Mouse (Mus musculus) liver, embryonic 15.5 days (tissue): ENCODE measurements around the gene Nucks1. TPM values are rescaled to one million over a fixed set of nuclear protein-coding genes. Genes with fewer than 3 reads are reported as not detected.

ENCODE experiments used
- ATAC-seq: fragments of 200-750 bp; cut with Nextera tagmentation; 2 replicates; pipeline ENCODE4 v1.8.0; 2017; ENCODE audit warnings: moderate number of reproducible peaks, mild to moderate bottlenecking, moderate library complexity; ENCODE audit not compliant: insufficient read depth
- H3K27ac ChIP-seq: fragments of 300-500 bp; sonication (generic); replicated peaks from 2 replicates; pipeline ENCODE4 v1.5.1; 2015; ENCODE audit warnings: mild to moderate bottlenecking, inconsistent platforms
- H3K27me3 ChIP-seq: fragments of 300-500 bp; sonication (generic); 2 replicates; pipeline ENCODE4 v1.6.1; 2015; ENCODE audit warnings: mild to moderate bottlenecking, inconsistent platforms
- H3K36me3 ChIP-seq: fragments of 300-500 bp; sonication (generic); replicated peaks from 2 replicates; pipeline ENCODE4 v1.6.1; 2015; ENCODE audit warnings: moderate library complexity, mild to moderate bottlenecking, inconsistent platforms
- H3K4me1 ChIP-seq: fragments of 300-500 bp; sonication (generic); replicated peaks from 2 replicates; pipeline ENCODE4 v1.6.1; 2015; ENCODE audit warnings: inconsistent platforms
- H3K4me2 ChIP-seq: fragments of 300-500 bp; sonication (generic); 2 replicates; pipeline ENCODE4 v1.6.1; 2015; ENCODE audit warnings: moderate library complexity, mild to moderate bottlenecking, inconsistent platforms
- H3K4me3 ChIP-seq: fragments of 300-500 bp; sonication (generic); replicated peaks from 2 replicates; pipeline ENCODE4 v1.5.1; 2015; ENCODE audit warnings: mild to moderate bottlenecking, inconsistent platforms
- H3K9ac ChIP-seq: fragments of 300-500 bp; sonication (generic); 2 replicates; pipeline ENCODE4 v1.6.1; 2015; ENCODE audit warnings: moderate library complexity, mild to moderate bottlenecking, inconsistent platforms
- H3K9me3 ChIP-seq: fragments of 300-500 bp; sonication (generic); replicated peaks from 2 replicates; pipeline ENCODE4 v1.6.1; 2016; ENCODE audit warnings: inconsistent platforms
- WGBS: fragments of 180-500 bp; shearing (Covaris S2); methylation state at CpG from one replicate; pipeline ENCODE4 v1.1.7; 2015; ENCODE audit warnings: mixed read lengths; ENCODE audit not compliant: insufficient replicate concordance; 5-methylcytosine and 5-hydroxymethylcytosine counted together
- polyA plus RNA-seq: library from polyadenylated mRNA; unstranded; fragments of >200 nt; fragmentation: Nextera tagmentation; extraction: Ambion mirVana; gene quantifications from 2 replicates; pipeline ENCODE4 v1.2.1, GENCODE M21; 2015

The Nucks1 gene
- polyA plus RNA-seq, 1 experiment from 2014 or later, result 27.2 TPM

- peaks cover 5% of the 10 kb centered on the region; the same call in 1 of the 2 replicates for H3K4me1 ChIP-seq
- H3K27me3 ChIP-seq, result no peaks in the 10 kb centered on the region
- H3K36me3 ChIP-seq, result no peaks in the 10 kb centered on the region
- no peak overlapping the region for H3K4me2 ChIP-seq
- no peak overlapping the region for H3K27ac ChIP-seq
- H3K4me3 ChIP-seq, result no peak overlapping the region
- ATAC-seq, result 0 out of 2 replicates have a peak, but pooled peaks have one; percentile 16
- 38% methylated on average over 12 of the region's 12 CpGs for WGBS
- H3K9ac ChIP-seq, result no peak overlapping the region
- H3K9me3 ChIP-seq, result no peaks in the 10 kb centered on the region
Measured at GRCm38 (mm10) chr1:131954242-131954865, 44.0 kb downstream of the Nucks1 start.

- H3K27ac ChIP-seq, result no peak overlapping the region
- no peak for ATAC-seq
- WGBS, result 17% methylated on average over 3 of the region's 3 CpGs
Measured at GRCm38 (mm10) chr1:131955131-131955757, 44.9 kb downstream of the Nucks1 start.

DNA sequence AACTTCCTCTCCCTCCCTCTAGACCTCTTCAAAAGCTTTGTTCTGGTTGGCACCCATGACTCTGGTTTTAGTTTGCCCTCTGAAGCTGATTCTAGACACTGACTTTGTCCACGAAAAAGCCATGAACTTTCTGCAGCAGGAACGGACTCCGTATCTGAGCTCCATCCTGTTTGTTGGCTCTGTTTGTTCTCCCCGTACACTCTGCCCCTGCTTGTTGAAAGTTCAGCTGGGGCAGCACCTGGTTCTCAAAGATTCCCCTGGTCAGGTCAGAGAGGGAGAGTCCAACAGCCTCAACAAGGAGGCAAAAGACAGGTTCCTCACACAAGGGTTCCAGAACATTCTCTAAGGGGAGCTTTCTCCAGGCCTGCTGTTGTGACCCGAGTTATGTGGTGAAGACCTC lies 47.1 kb downstream of the Nucks1 start:
- ATAC-seq, result peak; percentile 41; the same call in 1 of the 2 replicates
- WGBS, result 56% methylated on average over 5 of the region's 5 CpGs
- Histone ChIP-seq H3K9me3 (no peaks in the 10 kb centered on the region), H3K4me3 (no peak overlapping the region), H3K27me3 (peaks cover 29% of the 10 kb centered on the region), H3K9ac (no peak overlapping the region), H3K27ac (no peak overlapping the region), H3K4me2 (no peak overlapping the region), H3K36me3 (no peaks in the 10 kb centered on the region), H3K4me1 (peaks cover 6% of the 10 kb centered on the region)

More at GRCm38 (mm10) chr1:131955131-131955757, 44.9 kb downstream of the Nucks1 start:
- Histone ChIP-seq H3K4me1 (peaks cover 5% of the 10 kb centered on the region; the same call in 1 of the 2 replicates), H3K4me2 (no peak overlapping the region), H3K27me3 (peaks cover 7% of the 10 kb centered on the region), H3K9ac (no peak overlapping the region), H3K9me3 (no peaks in the 10 kb centered on the region), H3K36me3 (no peaks in the 10 kb centered on the region), H3K4me3 (no peak overlapping the region)

DNA sequence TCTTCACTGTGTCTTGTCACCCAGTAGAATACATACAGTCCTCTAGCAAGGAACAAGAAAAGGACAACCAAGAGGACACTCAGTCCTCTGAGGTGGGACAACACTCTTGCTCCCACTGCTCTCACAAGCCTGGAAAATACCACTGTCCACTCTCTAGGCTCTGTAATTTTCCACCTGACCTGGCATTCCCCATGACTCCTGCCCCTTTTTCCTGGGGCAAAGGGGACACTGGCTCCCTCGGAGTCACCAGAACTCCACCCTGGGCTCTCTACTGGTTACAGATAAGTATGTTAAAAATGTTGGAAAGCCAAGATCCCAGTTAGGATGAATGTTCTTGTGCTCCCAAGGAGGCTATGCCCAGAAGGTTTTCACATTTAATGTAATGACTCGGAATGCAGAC lies 50.7 kb downstream of the Nucks1 start:
- Histone ChIP-seq H3K4me2 (no peak overlapping the region), H3K9me3 (no peaks in the 10 kb centered on the region), H3K36me3 (no peaks in the 10 kb centered on the region), H3K27ac (no peak overlapping the region), H3K4me1 (peaks cover 28% of the 10 kb centered on the region), H3K27me3 (peaks cover 63% of the 10 kb centered on the region), H3K4me3 (no peak overlapping the region), H3K9ac (no peak overlapping the region)
- no peak for ATAC-seq
- 45% methylated on average over 2 of the region's 2 CpGs for WGBS

DNA sequence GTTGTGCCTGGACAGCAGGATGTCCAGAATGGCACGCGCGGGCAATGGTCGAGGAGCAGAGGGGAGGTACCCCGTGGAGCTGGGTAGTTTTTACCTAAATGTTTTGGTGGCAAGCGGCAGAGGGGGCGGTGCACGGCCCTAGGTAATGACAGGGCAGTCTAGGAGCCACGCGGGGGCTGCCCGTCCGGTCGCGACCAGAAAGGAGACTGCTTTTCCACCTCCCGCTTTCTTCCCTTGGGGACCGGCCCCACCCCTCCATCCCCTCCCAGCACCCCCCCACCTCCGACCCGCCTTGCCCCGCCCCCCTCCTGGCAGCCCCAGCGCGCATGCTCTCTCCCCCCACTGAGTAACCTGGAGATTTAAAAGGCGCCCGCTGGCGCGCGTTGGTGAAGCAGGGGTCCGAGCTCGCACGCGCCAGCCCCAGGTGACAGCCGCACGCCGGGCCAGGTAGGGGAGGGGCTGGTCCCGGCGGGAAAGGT lies 52.3 kb downstream of the Nucks1 start, which contains the start of gene Slc45a3:
Gene Slc45a3, plus strand, starts transcription at position 362 of the 479 bp plus-strand sequence.
- peak within 1 kb of the TSS; percentile 77 for H3K4me2 ChIP-seq
- H3K9me3 ChIP-seq, result no peaks in the 10 kb centered on the region
- no peaks in the 10 kb centered on the region for H3K36me3 ChIP-seq
- H3K9ac ChIP-seq, result peak within 1 kb of the TSS; percentile 30; the same call in 1 of the 2 replicates
- H3K4me3 ChIP-seq, result peak within 1 kb of the TSS; percentile 63
- no peak within 1 kb of the TSS for H3K27ac ChIP-seq
- under 1% methylated on average over 33 of the region's 35 CpGs for WGBS
- H3K27me3 ChIP-seq, result peaks cover 68% of the 10 kb centered on the region
- peak; percentile 55 for ATAC-seq
- peaks cover 26% of the 10 kb centered on the region for H3K4me1 ChIP-seq

DNA sequence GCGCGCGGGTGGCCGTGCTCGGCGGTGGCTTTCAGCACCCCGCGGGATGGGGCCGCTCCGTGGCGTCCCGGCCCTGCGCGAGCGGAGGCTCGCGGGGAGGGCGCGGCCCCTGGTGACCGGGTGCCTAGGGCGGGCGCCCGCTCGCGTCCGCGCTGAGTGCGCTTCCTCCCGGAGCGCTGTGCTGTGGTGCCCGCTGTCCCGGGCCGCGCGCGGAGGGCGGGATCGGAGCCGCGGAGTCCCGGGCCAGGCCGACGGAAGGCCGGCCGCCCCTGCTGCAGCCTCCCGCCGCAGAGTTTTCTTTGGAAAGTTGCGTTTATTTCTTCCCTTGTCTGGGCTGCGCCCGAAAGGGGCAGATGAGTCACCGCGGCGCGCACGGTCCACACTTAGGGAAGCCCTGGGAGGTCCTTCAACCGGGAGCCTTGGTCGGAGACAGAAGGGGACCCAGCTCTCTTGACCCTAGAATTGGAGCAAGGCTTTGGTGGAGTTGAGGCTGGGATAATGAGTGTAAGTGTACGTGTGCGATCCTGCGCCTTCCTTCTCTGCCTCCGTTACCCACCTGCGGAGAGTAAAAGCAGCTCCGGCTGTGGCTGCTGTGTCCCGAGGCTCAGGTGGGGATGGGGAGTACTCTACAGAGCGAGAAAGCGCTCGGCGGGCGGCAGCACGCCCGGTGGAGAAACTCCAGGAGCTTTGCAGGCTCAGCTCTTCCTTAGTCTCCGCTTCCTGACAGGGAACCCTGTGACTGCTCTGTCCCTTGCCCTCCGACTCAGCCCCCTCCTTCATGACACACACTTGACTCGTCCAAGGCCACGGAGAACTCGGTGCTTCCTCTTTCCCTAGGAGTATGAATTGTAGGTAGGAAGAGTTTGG lies 53.0 kb downstream of the Nucks1 start:
- Histone ChIP-seq H3K9me3 (no peaks in the 10 kb centered on the region), H3K4me2 (peak overlapping the region; percentile 77), H3K27ac (no peak overlapping the region), H3K27me3 (peaks cover 68% of the 10 kb centered on the region), H3K36me3 (no peaks in the 10 kb centered on the region), H3K9ac (peak overlapping the region; percentile 30; the same call in 1 of the 2 replicates), H3K4me3 (peak overlapping the region; percentile 63), H3K4me1 (peaks cover 23% of the 10 kb centered on the region)
- WGBS, result under 1% methylated on average over 73 of the region's 76 CpGs
- peak; percentile 50 for ATAC-seq

DNA sequence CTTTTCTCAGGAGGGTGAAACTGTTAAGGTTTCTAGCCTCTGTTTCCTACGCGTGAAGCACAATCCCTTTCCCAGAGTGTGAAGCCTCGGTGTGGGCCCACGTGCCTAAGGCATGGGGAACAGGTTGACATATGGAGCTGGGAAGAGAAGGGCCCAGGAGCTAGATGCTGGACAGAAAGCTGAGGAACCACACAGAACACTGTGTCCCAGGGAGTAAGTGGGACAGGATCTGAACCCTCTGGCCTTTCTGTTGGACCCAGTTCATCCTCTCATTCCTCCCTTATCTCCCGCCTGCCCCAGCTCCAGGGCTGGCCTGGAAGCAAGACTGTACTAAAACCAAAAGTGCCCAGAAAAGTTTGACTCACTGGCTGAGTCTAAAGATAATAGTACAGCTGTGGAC lies 53.8 kb downstream of the Nucks1 start:
- no peak for ATAC-seq
- Histone ChIP-seq H3K27ac (no peak overlapping the region), H3K36me3 (no peaks in the 10 kb centered on the region), H3K27me3 (peaks cover 68% of the 10 kb centered on the region), H3K4me1 (peaks cover 29% of the 10 kb centered on the region), H3K9me3 (no peaks in the 10 kb centered on the region), H3K4me2 (peak overlapping the region; percentile 77), H3K9ac (no peak overlapping the region), H3K4me3 (peak overlapping the region; percentile 63)
- 19% methylated on average over 5 of the region's 5 CpGs for WGBS

- 59% methylated on average over 7 of the region's 7 CpGs for WGBS
Measured at GRCm38 (mm10) chr1:131964580-131964979, 54.2 kb downstream of the Nucks1 start.

GRCm38 (mm10) chr1:131965818-131966217 lies 55.5 kb downstream of the Nucks1 start:
- H3K27me3 ChIP-seq, result peaks cover 55% of the 10 kb centered on the region
- peaks cover 39% of the 10 kb centered on the region for H3K4me1 ChIP-seq
- no peak overlapping the region for H3K9ac ChIP-seq
- ATAC-seq, result no peak
- H3K36me3 ChIP-seq, result no peaks in the 10 kb centered on the region
- 17% methylated on average over 5 of the region's 5 CpGs for WGBS
- no peak overlapping the region for H3K4me2 ChIP-seq
- H3K27ac ChIP-seq, result no peak overlapping the region
- no peak overlapping the region for H3K4me3 ChIP-seq
- H3K9me3 ChIP-seq, result no peaks in the 10 kb centered on the region

More at GRCm38 (mm10) chr1:131964580-131964979, 54.2 kb downstream of the Nucks1 start:
- Histone ChIP-seq H3K4me1 (peaks cover 29% of the 10 kb centered on the region), H3K9ac (no peak overlapping the region), H3K9me3 (no peaks in the 10 kb centered on the region), H3K36me3 (no peaks in the 10 kb centered on the region), H3K4me3 (no peak overlapping the region), H3K27ac (no peak overlapping the region), H3K4me2 (no peak overlapping the region), H3K27me3 (peaks cover 67% of the 10 kb centered on the region)
- ATAC-seq, result no peak

GRCm38 (mm10) chr1:131967336-131967735 lies 57.0 kb downstream of the Nucks1 start:
- H3K4me1 ChIP-seq, result peaks cover 46% of the 10 kb centered on the region
- peaks cover 39% of the 10 kb centered on the region for H3K27me3 ChIP-seq
- no peak for ATAC-seq

More at GRCm38 (mm10) chr1:131967336-131967735, 57.0 kb downstream of the Nucks1 start:
- no peak overlapping the region for H3K27ac ChIP-seq
- no peaks in the 10 kb centered on the region for H3K9me3 ChIP-seq
- H3K4me3 ChIP-seq, result no peak overlapping the region
- H3K36me3 ChIP-seq, result no peaks in the 10 kb centered on the region
- WGBS, result 41% methylated on average over 7 of the region's 7 CpGs
- H3K4me2 ChIP-seq, result no peak overlapping the region
- no peak overlapping the region for H3K9ac ChIP-seq
